Mouse (Mus musculus): ENCODE results near the gene Gm44511. TPM values are rescaled to one million over a fixed set of nuclear protein-coding genes. Genes with fewer than 3 reads are reported as not detected.
"Not testable (repeated sequence)": the region's sequence is repeated elsewhere in the genome, so short reads cannot be mapped to it uniquely, and the experiment has no call there.

The Gm44511 gene
- polyA plus RNA-seq, 1 experiment from 2014 or later: not detected

DNA sequence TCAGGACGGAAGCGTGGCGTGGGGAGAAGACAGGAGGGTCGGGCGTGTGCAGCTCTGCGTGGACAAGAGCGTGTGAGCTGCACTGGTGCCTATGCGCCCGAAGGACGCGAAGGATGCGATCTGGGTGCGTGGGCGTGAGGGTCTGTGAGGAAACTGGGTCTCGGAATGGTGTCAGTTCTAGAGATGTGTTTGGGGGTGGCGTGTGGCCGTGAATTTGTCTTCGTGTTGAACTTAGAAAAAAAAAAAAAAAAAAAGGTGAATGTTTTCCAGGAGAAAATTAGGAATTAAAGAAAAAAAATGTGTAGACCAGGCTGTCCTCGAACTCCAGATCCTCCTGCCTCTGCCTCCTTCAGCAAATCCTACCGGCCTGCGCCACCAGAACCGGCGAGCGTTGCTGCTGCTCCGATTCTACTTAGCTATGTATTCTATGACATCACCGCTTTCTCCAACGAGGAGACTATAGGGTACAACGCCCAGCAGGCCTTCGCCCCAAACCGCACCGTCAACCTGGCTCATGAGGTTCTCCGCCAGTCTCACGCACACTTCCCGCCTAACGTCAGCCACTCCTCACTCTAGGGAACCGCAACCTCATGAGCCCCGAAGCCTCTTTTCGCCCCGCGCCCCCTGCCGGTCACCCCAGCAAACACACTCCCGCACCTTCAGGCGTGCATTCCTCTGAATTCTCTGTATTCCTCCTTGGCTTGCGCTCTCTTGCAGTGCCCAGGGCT, 65.5 kb downstream of the Gm44511 start:
- H3K36me3 ChIP-seq; H3K9me3 ChIP-seq; H3K4me1 ChIP-seq; H3K27me3 ChIP-seq (ENCODE audit: insufficient read depth, poor library complexity, severe bottlenecking): not testable (repeated sequence)
- peak; percentile 89 for DNase-seq (ENCODE audit: low spot score)
- Histone ChIP-seq H3K4me3 (peak overlapping the region; percentile 66), H3K27ac (peak overlapping the region; percentile 76)
- WGBS: under 1% methylated on average over 44 of the region's 44 CpGs

- not testable (repeated sequence) for H3K4me1 ChIP-seq; H3K36me3 ChIP-seq; H3K9me3 ChIP-seq; H3K27me3 ChIP-seq (ENCODE audit: insufficient read depth, poor library complexity, severe bottlenecking)
- H3K4me3 ChIP-seq: peak overlapping the region; percentile 66
- H3K27ac ChIP-seq: peak overlapping the region; percentile 76
- DNase-seq (ENCODE audit: low spot score): peak; percentile 92
- WGBS: under 1% methylated on average over 22 of the region's 22 CpGs
These were observed 66.1 kb downstream of the Gm44511 start for GRCm38 (mm10) chr6:128760016-128760415.

DNA sequence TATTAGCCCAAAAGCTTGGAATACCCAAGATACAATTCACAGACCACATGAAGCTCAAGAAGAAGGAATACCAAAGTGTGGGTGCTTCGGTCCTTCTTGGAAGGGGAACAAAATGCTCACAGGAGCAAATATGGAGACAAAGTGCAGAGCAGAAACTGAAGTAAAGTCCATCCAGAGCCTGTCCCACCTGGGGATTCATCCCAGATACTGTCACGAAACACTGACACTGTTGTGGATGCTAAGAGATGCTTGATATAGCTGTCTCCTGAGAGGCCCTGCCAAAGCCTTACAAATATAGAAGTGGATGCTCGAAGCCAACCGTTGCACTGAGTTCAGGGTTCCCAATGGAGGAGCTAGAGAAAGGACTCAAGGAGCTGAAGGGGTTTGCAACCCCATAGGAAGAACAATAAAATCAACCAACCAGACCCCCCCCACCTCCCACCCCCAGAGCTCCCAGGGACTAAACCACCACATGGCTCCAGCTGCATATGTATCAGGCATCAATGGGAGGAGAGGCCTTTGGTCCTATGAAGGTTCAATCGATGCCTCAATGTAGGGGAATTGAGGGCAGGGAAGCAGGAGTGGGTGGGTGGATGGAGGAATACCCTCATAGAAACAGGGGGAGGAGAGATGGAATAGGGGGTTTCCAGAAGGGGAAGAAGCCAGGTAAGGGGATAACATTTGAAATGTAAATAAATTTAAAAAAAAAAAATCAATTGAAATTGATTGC, 66.7 kb downstream of the Gm44511 start:
- no peak overlapping the region for H3K4me3 ChIP-seq
- H3K27me3 ChIP-seq (ENCODE audit: insufficient read depth, poor library complexity, severe bottlenecking): no peaks in the 10 kb centered on the region
- 78% methylated on average over 5 of the region's 5 CpGs for WGBS
- no peaks in the 10 kb centered on the region for H3K9me3 ChIP-seq
- H3K4me1 ChIP-seq: no peaks in the 10 kb centered on the region
- no peak for DNase-seq (ENCODE audit: low spot score)
- H3K27ac ChIP-seq: no peak overlapping the region
- no peaks in the 10 kb centered on the region for H3K36me3 ChIP-seq

- not testable (repeated sequence) for H3K9me3 ChIP-seq, H3K36me3 ChIP-seq
- WGBS: 39% methylated on average over 4 of the region's 4 CpGs
These were observed 70.7 kb downstream of the Gm44511 start for GRCm38 (mm10) chr6:128755402-128755763.

DNA sequence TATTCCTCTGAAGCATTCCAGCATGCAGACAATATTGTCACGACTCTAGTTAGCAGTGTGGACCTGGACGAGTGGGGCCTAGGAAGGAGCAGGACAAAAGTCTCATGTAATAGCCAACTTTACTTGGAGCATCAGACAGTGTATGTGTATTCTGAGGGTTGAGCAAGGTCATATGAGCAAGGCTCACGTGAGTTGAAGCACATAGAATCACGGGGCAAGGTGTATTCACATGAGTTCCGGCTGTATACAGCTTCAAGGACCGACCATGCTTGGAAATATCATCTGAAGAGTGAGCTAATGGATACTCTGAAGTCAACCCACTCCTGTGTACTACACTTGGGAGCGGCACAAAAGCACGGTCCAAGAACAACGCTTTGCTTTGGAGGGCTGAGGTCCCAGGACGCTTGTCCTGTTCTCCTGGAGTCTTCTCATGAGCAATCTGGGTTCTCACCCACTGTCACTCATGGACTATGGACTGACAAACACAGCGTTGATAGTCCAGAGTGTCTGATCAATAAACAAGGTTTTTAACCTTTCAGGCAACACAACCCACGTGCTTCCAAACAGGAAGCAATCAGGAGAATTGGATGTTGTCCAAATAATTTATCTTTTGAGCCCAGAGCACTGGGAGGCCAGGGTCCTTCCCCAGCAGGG, 71.2 kb downstream of the Gm44511 start:
- not testable (repeated sequence) for H3K36me3 ChIP-seq; DNase-seq (ENCODE audit: low spot score); H3K27me3 ChIP-seq (ENCODE audit: insufficient read depth, poor library complexity, severe bottlenecking); H3K4me1 ChIP-seq; H3K27ac ChIP-seq; H3K9me3 ChIP-seq; H3K4me3 ChIP-seq
- WGBS: 77% methylated on average over 12 of the region's 12 CpGs

More at GRCm38 (mm10) chr6:128755402-128755763, 70.7 kb downstream of the Gm44511 start:
- not testable (repeated sequence) for H3K4me3 ChIP-seq; DNase-seq (ENCODE audit: low spot score); H3K4me1 ChIP-seq; H3K27ac ChIP-seq; H3K27me3 ChIP-seq (ENCODE audit: insufficient read depth, poor library complexity, severe bottlenecking)

DNA sequence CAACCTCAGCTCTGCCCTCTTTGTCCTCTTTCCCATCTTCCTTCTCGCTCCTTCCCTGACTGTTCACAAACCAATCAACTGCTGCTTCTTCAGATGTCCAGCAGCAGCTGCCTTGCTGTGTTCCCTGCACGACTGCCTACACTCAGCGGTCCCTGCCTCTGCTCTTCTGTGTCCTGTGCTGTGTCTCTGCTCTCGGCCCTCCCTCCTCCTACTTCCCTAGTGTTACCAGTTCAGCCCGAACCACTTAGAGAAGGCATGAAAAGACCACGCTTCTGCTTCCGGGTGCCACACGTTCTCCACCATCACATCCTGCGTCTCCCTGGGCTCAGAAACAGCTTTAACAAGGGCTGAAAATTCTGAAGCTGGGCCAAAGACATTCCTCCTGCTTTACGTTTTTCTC, 71.8 kb downstream of the Gm44511 start:
- H3K4me1 ChIP-seq; H3K9me3 ChIP-seq; H3K36me3 ChIP-seq; DNase-seq (ENCODE audit: low spot score); H3K27ac ChIP-seq; H3K27me3 ChIP-seq (ENCODE audit: insufficient read depth, poor library complexity, severe bottlenecking): not testable (repeated sequence)
- peak overlapping the region; percentile 15; the same call in 1 of the 2 replicates for H3K4me3 ChIP-seq
- WGBS: 36% methylated on average over 10 of the region's 10 CpGs

DNA sequence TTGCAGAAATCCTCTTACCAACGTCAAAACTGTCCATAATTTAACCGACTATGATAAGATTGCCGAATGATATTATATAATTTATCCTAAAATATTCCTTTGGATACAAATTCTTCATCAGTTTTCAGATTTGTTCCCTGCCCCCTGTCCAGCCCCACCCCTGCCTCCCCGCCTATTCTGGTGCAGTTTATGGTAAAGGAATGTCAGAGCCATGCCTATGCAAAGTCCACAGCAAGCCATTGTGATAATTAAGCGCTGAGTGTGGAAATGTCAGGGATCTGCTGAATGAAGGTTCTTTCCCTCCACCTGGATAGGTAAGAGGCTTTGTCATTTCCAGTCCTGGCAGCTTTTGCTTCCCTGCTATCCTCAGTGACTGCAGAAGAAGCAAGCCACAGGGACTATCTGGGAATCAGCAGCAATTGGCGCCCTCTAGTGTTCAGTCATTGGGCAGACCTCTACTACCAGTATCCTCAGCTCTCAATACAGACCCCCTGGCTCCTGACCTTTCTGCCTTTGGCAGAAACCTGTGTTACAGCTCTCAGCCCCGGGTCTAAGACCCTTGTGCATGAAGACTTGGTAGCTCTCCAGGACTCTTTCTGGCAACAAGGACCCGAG, 72.4 kb downstream of the Gm44511 start:
- H3K9me3 ChIP-seq; H3K36me3 ChIP-seq; H3K27ac ChIP-seq; H3K4me3 ChIP-seq; H3K27me3 ChIP-seq (ENCODE audit: insufficient read depth, poor library complexity, severe bottlenecking); H3K4me1 ChIP-seq: not testable (repeated sequence)
- DNase-seq (ENCODE audit: low spot score): peak; percentile 84
- 39% methylated on average over 8 of the region's 8 CpGs for WGBS

DNA sequence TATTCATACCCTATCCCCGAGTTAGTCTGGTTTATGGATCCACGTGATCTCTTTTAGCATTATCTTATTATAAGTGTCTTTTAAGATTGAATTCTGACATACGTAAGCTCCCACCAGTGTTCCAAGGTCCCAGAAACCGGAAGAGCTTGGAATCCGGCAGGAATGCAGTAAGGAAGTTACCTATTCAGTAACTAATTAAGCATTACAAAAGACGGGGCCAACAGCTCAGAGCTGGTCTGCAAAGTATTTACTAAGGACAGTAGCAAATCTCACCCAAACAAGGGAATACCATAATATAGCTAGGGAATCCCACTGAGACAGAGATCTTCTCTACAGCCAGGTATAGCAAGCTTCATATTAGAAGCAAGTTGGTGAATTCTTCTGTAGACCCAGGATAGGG, 79.1 kb downstream of the Gm44511 start:
- DNase-seq (ENCODE audit: low spot score); H3K27ac ChIP-seq; H3K36me3 ChIP-seq; H3K27me3 ChIP-seq (ENCODE audit: insufficient read depth, poor library complexity, severe bottlenecking); H3K4me3 ChIP-seq; H3K9me3 ChIP-seq; H3K4me1 ChIP-seq: not testable (repeated sequence)
- WGBS: 81% methylated on average over 6 of the region's 6 CpGs

DNA sequence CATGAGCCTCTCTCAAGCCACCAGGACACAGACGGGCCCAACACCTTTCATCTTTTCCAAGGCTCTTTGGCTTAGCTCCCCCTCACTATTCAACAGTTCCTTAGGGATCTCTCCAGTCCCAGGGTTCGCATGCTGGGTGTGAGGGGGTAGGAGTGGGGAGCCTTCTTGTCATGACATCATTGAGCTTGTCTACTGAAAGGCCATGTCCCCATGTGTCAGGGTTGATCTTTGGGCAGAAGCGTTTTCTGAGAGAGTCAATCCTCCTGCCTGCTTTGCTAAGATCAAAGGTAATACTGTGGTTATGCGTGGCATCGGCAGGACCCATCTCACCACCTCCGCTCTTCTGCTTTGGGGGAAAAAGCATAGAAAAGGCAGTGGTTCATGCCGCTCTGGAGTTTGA, 88.7 kb downstream of the Gm44511 start:
- 81% methylated on average over 7 of the region's 7 CpGs for WGBS

DNA sequence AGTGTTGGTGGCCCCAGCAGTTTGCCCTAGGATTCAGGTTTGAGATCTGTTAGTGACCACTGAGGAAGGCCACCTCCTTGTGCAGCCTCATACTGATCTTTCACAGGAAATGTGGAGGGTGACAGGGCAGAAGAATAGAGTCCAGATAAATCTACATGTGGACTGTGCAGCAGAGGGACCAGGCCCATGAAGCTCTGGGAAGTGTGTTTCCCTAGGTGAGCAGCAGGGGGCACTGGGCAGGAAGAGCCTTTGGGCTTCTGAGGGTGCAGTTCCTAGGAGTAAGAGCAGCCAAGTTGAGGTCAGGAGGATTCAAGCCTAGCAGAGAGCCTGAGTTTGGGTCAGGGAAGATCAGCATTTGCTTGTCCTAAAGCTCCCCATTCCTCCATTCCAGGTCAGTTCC, 90.0 kb downstream of the Gm44511 start:
- no peaks in the 10 kb centered on the region for H3K9me3 ChIP-seq
- H3K4me3 ChIP-seq: no peak overlapping the region
- H3K4me1 ChIP-seq: no peaks in the 10 kb centered on the region
- H3K27ac ChIP-seq: no peak overlapping the region
- DNase-seq (ENCODE audit: low spot score): no peak
- no peaks in the 10 kb centered on the region for H3K27me3 ChIP-seq (ENCODE audit: insufficient read depth, poor library complexity, severe bottlenecking)
- no peaks in the 10 kb centered on the region for H3K36me3 ChIP-seq

More for the DNA sequence above, 88.7 kb downstream of the Gm44511 start:
- DNase-seq (ENCODE audit: low spot score): no peak
- H3K27me3 ChIP-seq (ENCODE audit: insufficient read depth, poor library complexity, severe bottlenecking): no peaks in the 10 kb centered on the region
- no peaks in the 10 kb centered on the region for H3K4me1 ChIP-seq
- no peak overlapping the region for H3K4me3 ChIP-seq
- no peaks in the 10 kb centered on the region for H3K9me3 ChIP-seq
- no peaks in the 10 kb centered on the region for H3K36me3 ChIP-seq
- H3K27ac ChIP-seq: no peak overlapping the region

DNA sequence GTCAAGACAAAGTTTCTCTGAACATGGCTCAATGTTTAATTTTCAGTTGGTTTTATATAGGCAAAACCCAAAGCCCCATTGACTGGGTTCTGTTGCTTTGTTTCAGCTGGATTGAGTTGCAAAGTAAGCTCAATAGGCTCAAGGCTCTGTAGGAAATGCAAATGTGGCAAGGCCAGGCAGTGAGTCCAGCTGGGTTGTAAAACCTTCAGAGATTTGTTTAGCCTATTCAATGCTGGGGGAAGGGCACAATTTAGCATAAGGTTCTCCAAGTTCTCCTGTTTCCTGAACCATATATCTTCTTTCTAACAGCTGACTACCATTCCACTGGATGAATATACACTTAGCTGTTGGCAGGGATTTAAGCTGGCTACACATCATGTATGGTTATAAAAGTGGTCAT, 91.2 kb downstream of the Gm44511 start:
- H3K27me3 ChIP-seq (ENCODE audit: insufficient read depth, poor library complexity, severe bottlenecking): no peaks in the 10 kb centered on the region
- DNase-seq (ENCODE audit: low spot score): no peak
- no peaks in the 10 kb centered on the region for H3K36me3 ChIP-seq
- no peak overlapping the region for H3K4me3 ChIP-seq
- no peak overlapping the region for H3K27ac ChIP-seq
- no peaks in the 10 kb centered on the region for H3K4me1 ChIP-seq
- H3K9me3 ChIP-seq: no peaks in the 10 kb centered on the region

- no peak overlapping the region for H3K27ac ChIP-seq
- 60% methylated on average over 5 of the region's 5 CpGs for WGBS
These were observed 92.0 kb downstream of the Gm44511 start for GRCm38 (mm10) chr6:128733908-128734679.

More at GRCm38 (mm10) chr6:128733908-128734679, 92.0 kb downstream of the Gm44511 start:
- H3K27me3 ChIP-seq (ENCODE audit: insufficient read depth, poor library complexity, severe bottlenecking): no peaks in the 10 kb centered on the region
- no peaks in the 10 kb centered on the region for H3K36me3 ChIP-seq
- no peaks in the 10 kb centered on the region for H3K9me3 ChIP-seq
- H3K4me3 ChIP-seq: no peak overlapping the region
- no peak for DNase-seq (ENCODE audit: low spot score)
- H3K4me1 ChIP-seq: no peaks in the 10 kb centered on the region
